Mouse (Mus musculus) heart, adult 9 months (tissue): ENCODE measurements around the gene E130218I03Rik.

Experiments
- DNase-seq, 2 experiments: peaks; one replicate each; pipeline ENCODE4 v3.0.0; 2022; ENCODE audit warnings: low spot score in 2 of 2

E130218I03Rik gene

GRCm38 (mm10) chr4:134243516-134244250 is at the start of gene E130218I03Rik:
Gene E130218I03Rik (plus strand): TSS chr4:134243662.
- DNase-seq, result no peak

- no peak for DNase-seq
Measured at GRCm38 (mm10) chr4:134199371-134199770, 44.1 kb upstream of the E130218I03Rik start.

- DNase-seq, result no peak
Measured at GRCm38 (mm10) chr4:134202904-134203303, 40.6 kb upstream of the E130218I03Rik start, which contains the start of gene Gm7534. Gene Gm7534 (minus strand): TSS chr4:134203004.

GRCm38 (mm10) chr4:134203340-134203896 is 40.0 kb upstream of the E130218I03Rik start:
- no peak for DNase-seq

- no peak for DNase-seq
Measured at GRCm38 (mm10) chr4:134206488-134207053, 36.9 kb upstream of the E130218I03Rik start.

- DNase-seq, result no peak
Measured at GRCm38 (mm10) chr4:134222793-134223600, 20.5 kb upstream of the E130218I03Rik start.

- DNase-seq, result no peak
Measured at GRCm38 (mm10) chr4:134227194-134227593, 16.3 kb upstream of the E130218I03Rik start, which contains the start of gene Catsper4. Gene Catsper4 (minus strand): TSS chr4:134227383.

GRCm38 (mm10) chr4:134230431-134230830 is 13.0 kb upstream of the E130218I03Rik start:
- no peak for DNase-seq

GRCm38 (mm10) chr4:134234876-134235275 is 8.6 kb upstream of the E130218I03Rik start:
- no peak for DNase-seq

GRCm38 (mm10) chr4:134237582-134238278 is 5.7 kb upstream of the E130218I03Rik start:
- DNase-seq, result no peak

GRCm38 (mm10) chr4:134238279-134238651 is 5.2 kb upstream of the E130218I03Rik start, which contains the start of gene Cnksr1:
Gene Cnksr1 (minus strand): TSS chr4:134238399.
- DNase-seq, result peak in 1 of 2 experiments; percentile 69

- no peak for DNase-seq
Measured at GRCm38 (mm10) chr4:134238686-134239085, 4.8 kb upstream of the E130218I03Rik start.

- DNase-seq, result peak; percentile 92 to 94
Measured at GRCm38 (mm10) chr4:134245148-134245843, 1.8 kb downstream of the E130218I03Rik start, which contains the start of gene Zfp593. Gene Zfp593 (minus strand): TSS chr4:134245592.

- no peak for DNase-seq
Measured at GRCm38 (mm10) chr4:134246256-134246655, 2.8 kb downstream of the E130218I03Rik start.

- no peak for DNase-seq
Measured at GRCm38 (mm10) chr4:134246719-134247258, 3.3 kb downstream of the E130218I03Rik start, which contains the start of gene Gm30191. Gene Gm30191 (plus strand): TSS chr4:134246935.

- peak in 1 of 2 experiments; percentile 59 for DNase-seq
Measured at GRCm38 (mm10) chr4:134249651-134250050, 6.2 kb downstream of the E130218I03Rik start.

GRCm38 (mm10) chr4:134250116-134250929 is 6.9 kb downstream of the E130218I03Rik start:
- DNase-seq, result no peak

- no peak for DNase-seq
Measured at GRCm38 (mm10) chr4:134250930-134251240, 7.4 kb downstream of the E130218I03Rik start.
